Mouse (Mus musculus): ENCODE data around the gene Ndrg2.

Ndrg2 gene

GRCm38 (mm10) chr14:51913062-51913959, 647 bp downstream of the Ndrg2 start:
- peak; percentile 66 for DNase-seq (ENCODE audit: low spot score)

GRCm38 (mm10) chr14:51912391-51913061, 1.4 kb downstream of the Ndrg2 start:
- no peak for DNase-seq (ENCODE audit: low spot score)

DNA sequence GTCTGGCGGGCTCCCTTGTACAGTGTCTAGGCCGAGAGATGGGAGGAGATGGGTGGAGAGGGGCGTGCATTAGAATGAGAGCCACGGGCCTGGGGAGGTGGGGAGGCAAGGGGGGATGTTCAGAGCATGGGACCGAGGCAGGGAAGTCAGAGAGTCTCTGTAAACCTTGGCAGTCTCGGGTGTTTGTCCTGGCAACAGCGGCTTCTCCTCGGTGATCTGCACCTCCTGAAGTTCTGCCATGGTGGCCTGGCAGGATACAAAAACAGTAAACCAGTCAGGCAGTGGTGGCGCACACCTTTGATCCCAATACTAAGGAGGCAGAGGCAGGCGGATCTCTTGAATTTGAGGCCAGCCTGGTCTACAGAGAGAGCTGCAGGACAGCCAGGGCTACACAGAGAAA, 2.7 kb downstream of the Ndrg2 start:
- no peak for DNase-seq (ENCODE audit: low spot score)

DNA sequence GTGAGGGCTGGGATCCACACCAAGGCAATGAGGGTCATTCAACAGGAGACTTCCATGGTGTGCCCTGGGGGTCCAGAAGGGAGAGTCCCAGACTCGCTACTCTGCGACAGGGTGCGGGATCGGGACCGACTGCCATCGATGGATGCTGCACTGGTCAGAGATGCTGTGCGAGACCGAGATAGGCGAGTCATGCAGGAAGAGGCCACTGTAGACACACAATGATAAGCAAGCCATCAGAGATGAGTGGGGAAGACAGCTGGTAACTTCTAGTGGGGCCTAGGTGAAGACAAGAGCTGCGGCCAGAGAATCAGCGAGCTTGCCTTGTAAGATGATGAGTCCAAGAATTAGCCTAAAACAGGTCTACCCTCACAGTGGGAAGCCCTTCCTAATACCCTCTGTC, 7.9 kb downstream of the Ndrg2 start:
- no peak for DNase-seq (ENCODE audit: low spot score)

DNA sequence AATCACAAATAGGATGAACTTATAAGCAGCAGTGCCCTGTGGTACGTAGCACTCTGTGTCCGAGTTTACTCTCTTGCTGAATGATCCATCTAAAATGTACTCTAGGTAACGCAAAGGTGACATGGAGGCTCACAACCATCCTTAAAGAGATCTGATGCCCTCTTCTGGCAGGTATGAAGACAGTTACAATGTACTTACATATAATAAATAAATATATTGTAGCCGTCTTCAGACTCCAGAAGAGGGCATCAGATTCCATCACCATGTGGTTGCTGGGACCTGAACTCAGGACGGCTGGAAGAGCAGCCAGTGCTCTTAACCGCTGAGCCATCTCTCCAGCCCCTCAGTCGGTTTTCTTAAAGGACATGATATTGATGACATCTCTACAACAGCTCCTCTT, 9.3 kb downstream of the Ndrg2 start:
- no peak for DNase-seq (ENCODE audit: low spot score)

DNA sequence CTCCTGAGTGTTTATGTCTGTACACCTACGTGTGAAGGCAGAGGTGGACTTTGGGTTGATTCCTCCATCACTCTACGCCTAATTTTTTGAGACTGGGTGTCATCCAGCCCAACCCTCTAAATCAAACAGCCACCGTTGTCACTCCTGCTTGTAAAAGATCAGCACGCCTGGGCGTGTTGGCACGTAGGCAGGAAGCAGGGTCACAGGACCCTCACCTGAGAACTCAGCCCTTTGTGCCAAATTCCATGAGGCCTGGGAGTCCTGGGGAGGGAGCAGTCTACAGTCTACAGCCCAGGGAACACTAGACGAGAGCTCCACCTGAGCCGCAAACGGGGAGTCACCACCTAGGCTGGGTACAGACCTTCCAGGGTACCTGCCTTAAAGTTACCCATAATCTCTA, 10.2 kb downstream of the Ndrg2 start:
- no peak for DNase-seq (ENCODE audit: low spot score)

- DNase-seq (ENCODE audit: low spot score), result peak; percentile 78
Observed at GRCm38 (mm10) chr14:51902806-51903710, 10.9 kb downstream of the Ndrg2 start.

GRCm38 (mm10) chr14:51899351-51899750, 14.6 kb downstream of the Ndrg2 start:
- DNase-seq (ENCODE audit: low spot score), result no peak

DNA sequence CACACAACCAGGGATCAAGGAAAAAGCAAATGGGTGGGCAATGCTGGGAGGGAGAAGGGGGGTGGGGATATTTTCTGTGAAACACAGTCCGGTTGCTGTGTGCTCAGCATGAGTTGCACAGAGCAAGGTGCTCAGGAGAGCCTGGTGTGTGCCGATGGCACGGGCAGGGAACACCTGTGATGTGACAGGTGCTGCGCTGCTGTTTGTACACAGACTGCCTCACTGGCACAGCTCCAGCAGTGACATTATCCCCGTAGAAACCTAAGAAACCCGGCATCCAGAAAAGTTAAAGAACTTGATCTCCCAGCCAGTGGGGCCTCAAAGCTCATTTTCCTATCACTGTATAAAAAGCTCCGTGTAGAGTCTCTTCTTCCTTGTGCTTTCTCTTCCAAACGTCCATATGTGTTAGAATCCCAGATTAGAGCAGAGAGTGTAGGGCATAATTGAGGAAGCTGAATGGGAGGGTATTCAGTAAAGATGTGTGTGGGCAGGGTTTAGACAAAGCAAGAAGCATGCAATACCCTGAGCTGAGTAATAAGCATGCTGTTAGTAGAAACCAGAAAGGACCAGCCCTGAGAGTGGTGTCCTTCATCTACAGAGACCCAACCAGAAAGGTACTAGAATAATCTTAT, 17.3 kb downstream of the Ndrg2 start:
- no peak for DNase-seq (ENCODE audit: low spot score)

DNA sequence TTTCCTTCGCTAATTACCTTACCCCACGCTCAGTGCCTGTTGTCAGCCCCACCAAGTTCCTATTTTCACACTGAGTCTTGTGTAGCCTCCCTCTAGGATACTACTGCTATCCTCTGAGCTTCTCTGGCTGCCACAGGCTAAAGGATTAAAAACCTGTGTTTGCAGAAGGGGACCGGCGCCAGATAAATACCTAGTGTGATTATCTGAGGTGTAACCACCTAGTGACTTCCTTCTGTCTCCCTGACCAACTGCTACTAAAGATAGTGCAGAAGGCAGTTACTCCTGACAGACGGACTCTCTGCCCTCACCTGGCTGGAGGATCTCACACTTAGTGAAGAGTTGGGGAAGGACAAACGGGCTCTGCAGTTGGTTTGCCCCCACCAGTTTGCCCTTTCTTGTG, 17.9 kb downstream of the Ndrg2 start:
- no peak for DNase-seq (ENCODE audit: low spot score)

GRCm38 (mm10) chr14:51895071-51895470, 18.9 kb downstream of the Ndrg2 start:
- DNase-seq (ENCODE audit: low spot score), result no peak

- DNase-seq (ENCODE audit: low spot score), result no peak
Observed at GRCm38 (mm10) chr14:51893809-51894208, 20.1 kb downstream of the Ndrg2 start.

- DNase-seq (ENCODE audit: low spot score), result no peak
Observed at GRCm38 (mm10) chr14:51893094-51893794, 20.7 kb downstream of the Ndrg2 start.

- no peak for DNase-seq (ENCODE audit: low spot score)
Observed at GRCm38 (mm10) chr14:51892191-51892939, 21.6 kb downstream of the Ndrg2 start, which contains the start of gene Slc39a2. TSS of gene Slc39a2 (plus strand) at chr14:51892889.

GRCm38 (mm10) chr14:51889833-51890232, 24.1 kb downstream of the Ndrg2 start:
- DNase-seq (ENCODE audit: low spot score), result no peak

DNA sequence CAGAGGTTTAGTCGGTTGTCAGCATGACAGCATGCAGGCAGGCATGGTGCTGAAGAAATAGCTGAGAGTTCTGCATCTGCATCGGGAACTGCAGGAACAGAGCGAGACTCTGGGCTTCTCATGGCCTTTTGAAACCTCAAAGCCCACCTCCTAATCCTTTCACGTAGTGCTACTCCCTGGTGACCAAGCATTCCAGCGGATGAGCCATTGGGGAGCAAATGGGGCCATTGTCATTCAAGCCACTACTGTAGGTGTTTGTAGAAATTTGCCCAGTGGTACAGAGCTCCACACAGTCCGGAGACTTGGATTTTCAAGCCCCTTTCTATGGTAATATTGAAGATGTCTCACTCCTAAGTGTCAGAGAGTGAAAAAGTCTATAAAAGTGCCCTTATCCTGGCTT, 27.9 kb downstream of the Ndrg2 start:
- DNase-seq (ENCODE audit: low spot score), result no peak

- peak; percentile 90 for DNase-seq (ENCODE audit: low spot score)
Observed at GRCm38 (mm10) chr14:51884598-51885331, 29.2 kb downstream of the Ndrg2 start, which contains the start of gene Mettl17. TSS of gene Mettl17 (plus strand) at chr14:51884842.

DNA sequence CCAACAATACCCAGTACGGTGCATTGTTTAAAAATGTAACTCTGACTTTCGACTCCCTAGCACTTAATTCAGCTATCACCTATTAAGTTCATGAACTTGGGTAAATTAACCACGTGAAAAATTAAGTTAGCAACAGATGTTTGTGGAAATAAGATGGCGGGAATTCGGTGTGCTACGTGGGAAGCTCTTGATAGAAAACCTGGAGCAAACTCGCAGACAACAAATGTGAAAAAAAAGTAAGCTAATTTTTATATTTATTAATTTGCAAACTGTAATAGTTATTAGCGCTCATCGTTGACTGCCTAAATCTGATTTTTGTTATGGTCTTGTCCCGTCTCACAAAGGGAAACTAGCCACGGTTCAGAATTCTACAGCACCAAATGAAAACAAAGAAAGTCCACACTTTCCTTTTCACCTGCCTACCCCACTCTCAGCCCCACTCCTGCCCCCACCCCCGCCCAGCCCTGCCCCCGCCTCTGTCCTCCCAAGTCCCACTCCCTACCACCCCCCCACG, 29.9 kb downstream of the Ndrg2 start:
- DNase-seq (ENCODE audit: low spot score), result no peak

DNA sequence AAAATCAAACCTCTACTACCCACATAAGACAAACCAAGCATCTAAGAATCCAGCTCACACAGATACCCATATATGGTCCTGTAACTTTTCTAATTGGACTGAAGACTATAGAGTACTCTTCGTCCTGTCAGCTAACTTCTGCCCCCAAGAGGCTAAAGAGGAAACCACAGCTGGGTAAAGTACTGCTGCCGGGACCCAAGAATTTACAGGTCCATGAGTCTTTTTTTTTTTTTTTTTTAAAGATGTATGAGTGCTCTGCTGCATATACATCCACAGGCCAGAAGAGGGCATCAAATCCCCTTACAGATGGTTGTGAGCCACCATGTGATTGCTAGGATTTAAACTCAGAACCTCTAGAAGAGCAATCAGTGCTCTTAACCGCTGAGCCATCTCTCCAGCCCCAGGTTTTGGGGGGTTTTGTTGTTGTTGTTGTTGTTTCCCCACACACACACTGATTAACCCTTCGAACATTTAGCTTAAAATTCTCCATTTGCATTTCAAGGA, 30.4 kb downstream of the Ndrg2 start:
- peak; percentile 49 for DNase-seq (ENCODE audit: low spot score)
